Mouse (Mus musculus): ENCODE measurements around the gene Gm10226. TPM values are rescaled to one million over a fixed set of nuclear protein-coding genes. Genes with fewer than 3 reads are reported as not detected.
"Not testable (repeated sequence)": the region's sequence is repeated elsewhere in the genome, so short reads cannot be mapped to it uniquely, and the experiment has no call there.

The Gm10226 gene
- polyA plus RNA-seq, 1 experiment from 2014 or later = 4.7 TPM

DNA sequence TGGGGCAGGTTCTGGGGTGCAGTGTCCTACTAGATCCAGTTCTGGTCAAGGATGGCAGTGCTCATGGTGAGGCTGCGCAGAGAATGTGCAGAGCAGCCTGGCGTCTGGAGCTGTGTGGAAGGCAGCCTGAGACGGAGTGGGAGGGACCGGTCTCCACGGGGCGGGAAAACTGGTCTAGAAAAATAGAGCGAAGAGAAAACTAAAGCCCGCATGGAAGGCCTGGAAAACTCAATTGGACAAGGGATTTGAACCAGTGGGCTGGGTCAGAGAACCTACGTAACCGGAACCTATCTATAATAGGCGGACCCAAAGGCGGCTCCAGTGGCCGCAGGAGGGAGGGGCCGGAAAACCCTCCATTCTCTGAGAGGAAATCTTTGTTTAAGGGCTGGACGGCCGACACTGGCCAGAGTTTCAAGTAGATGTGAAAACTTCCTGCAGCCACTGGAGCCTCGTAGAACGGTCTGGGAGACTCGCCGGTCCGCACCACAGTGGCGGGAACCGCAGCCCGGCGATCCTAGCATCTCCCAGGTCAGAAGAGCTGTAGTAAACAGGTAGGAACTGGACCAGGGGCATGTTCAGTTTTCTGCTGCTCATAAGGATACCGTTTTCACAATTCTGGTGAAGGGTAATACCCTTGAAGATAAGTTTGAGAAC lies 15.8 kb downstream of the Gm10226 start, which contains the start of gene Zfp760:
Zfp760 (plus strand) TSS at position 399 of the 654 bp plus-strand sequence.
- peak within 1 kb of the TSS; percentile 94 for H3K27ac ChIP-seq
- H3K9ac ChIP-seq = peak within 1 kb of the TSS; percentile 46
- no peaks in the 10 kb centered on the region for H3K9me3 ChIP-seq
- no peaks in the 10 kb centered on the region for H3K4me1 ChIP-seq
- peak within 1 kb of the TSS; percentile 56 for H3K4me2 ChIP-seq
- H3K27me3 ChIP-seq (replicated peaks) = no peaks in the 10 kb centered on the region
- 2% methylated on average over 26 of the region's 26 CpGs for WGBS
- H3K4me3 ChIP-seq (replicated peaks) = peak within 1 kb of the TSS; percentile 62
- H3K36me3 ChIP-seq = no peaks in the 10 kb centered on the region; the same call in 1 of the 2 replicates
- ATAC-seq (ENCODE audit: insufficient read depth, low FRiP score, low read depth) = peak; percentile 97

- H3K27ac ChIP-seq = peak overlapping the region; percentile 35; the same call in 1 of the 2 replicates
- H3K4me2 ChIP-seq = peak overlapping the region; percentile 56
- WGBS = 29% methylated on average over 2 of the region's 2 CpGs
- ATAC-seq (ENCODE audit: insufficient read depth, low FRiP score, low read depth) = no peak
- H3K9me3 ChIP-seq = no peaks in the 10 kb centered on the region
- peak overlapping the region; percentile 62 for H3K4me3 ChIP-seq (replicated peaks)
- H3K27me3 ChIP-seq (replicated peaks) = no peaks in the 10 kb centered on the region
- no peaks in the 10 kb centered on the region for H3K4me1 ChIP-seq
- no peaks in the 10 kb centered on the region; the same call in 1 of the 2 replicates for H3K36me3 ChIP-seq
- no peak overlapping the region for H3K9ac ChIP-seq
Measured at GRCm38 (mm10) chr17:21708401-21708800, 16.7 kb downstream of the Gm10226 start.

DNA sequence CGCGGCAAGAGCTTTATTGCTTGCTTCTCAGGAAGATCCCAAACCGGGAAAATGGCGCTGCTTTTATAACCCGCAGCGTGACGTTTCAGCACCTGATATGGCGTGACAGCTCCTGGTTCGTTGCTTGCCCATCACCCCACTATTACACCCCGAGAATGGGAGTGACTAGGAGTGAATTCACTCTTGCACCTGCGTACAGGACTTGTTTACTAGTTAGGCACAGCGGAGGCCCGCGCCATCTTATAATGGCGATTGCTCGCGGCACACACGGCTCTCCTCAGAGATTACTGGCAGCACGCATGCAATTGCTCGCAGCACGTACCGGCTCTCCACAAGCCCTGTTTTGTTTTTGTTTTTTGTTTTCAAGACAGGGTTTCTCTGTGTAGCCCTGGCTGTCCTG lies 38.8 kb downstream of the Gm10226 start, which contains the start of gene Zfp229:
Zfp229 (plus strand) TSS at position 301 of the 400 bp plus-strand sequence.
- H3K9me3 ChIP-seq; H3K4me2 ChIP-seq; H3K27me3 ChIP-seq (replicated peaks); H3K36me3 ChIP-seq; H3K4me3 ChIP-seq (replicated peaks); H3K9ac ChIP-seq; H3K4me1 ChIP-seq; ATAC-seq (ENCODE audit: insufficient read depth, low FRiP score, low read depth); H3K27ac ChIP-seq: not testable (repeated sequence)
- WGBS = 94% methylated on average over 19 of the region's 22 CpGs

DNA sequence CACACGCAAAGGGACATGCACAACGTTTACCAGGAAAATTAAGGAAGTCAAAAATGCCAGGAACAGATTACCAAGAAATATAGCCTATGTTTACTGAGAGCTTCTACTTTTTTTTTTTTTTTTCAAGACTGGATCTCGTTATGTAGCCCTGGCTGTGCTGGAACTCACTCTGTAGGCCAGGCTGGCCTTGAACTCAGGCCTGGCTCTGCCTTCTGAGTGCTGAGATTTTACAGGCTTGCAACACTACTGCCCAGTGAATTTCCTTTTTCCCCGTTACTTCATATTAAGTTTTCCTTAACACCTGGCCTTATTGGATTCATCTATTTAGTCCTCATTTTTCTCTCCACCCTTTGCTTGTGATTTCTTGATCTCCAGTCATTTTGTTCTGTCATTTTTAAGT lies 41.4 kb downstream of the Gm10226 start:
- Histone ChIP-seq H3K9ac (no peak overlapping the region), H3K36me3 (no peaks in the 10 kb centered on the region), H3K4me3 (replicated peaks) (peak overlapping the region; percentile 75), H3K4me1 (0 out of 2 replicates have a peak, but pooled peaks cover 3% of the 10 kb centered on the region), H3K27me3 (replicated peaks) (no peaks in the 10 kb centered on the region), H3K4me2 (peak overlapping the region; percentile 63), H3K9me3 (no peaks in the 10 kb centered on the region), H3K27ac (peak overlapping the region; percentile 88; the same call in 1 of the 2 replicates)
- 81% methylated on average over 4 of the region's 4 CpGs for WGBS
- no peak for ATAC-seq (ENCODE audit: insufficient read depth, low FRiP score, low read depth)

DNA sequence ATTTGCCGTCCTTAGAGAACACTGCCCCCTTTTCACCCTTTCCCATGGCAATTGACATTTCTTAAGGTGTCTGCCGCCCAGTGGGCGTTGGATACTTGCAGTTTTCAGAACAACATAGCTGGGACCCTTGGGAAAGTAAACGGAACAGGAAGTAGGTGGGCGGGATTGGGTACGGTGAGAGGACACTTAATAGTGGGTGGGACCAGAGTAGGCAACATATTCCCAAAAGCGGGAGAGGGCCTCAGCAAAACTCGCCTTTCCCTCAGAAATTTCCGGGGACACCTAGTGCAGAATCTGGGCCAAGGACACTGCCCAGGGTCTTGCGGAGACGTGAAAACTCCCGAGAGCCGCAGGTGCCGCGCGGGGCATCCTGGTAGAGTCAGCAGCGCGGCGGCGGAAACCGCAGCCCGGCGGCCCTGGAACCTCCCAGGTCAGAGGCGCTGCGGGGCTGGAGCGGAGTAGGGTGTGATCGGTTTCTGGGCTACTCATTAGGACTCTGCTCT lies 41.9 kb downstream of the Gm10226 start:
- Histone ChIP-seq H3K36me3 (no peaks in the 10 kb centered on the region), H3K4me1 (0 out of 2 replicates have a peak, but pooled peaks cover 3% of the 10 kb centered on the region), H3K27me3 (replicated peaks) (no peaks in the 10 kb centered on the region), H3K9ac (peak overlapping the region; percentile 50; the same call in 1 of the 2 replicates), H3K4me3 (replicated peaks) (peak overlapping the region; percentile 75), H3K9me3 (no peaks in the 10 kb centered on the region), H3K4me2 (peak overlapping the region; percentile 63), H3K27ac (peak overlapping the region; percentile 88)
- 0% methylated on average over 27 of the region's 27 CpGs for WGBS
- peak; percentile 96 for ATAC-seq (ENCODE audit: insufficient read depth, low FRiP score, low read depth)

Other genes starting within 250 kb of the Gm10226 start
- gene Zfp51, start 241.5 kb upstream of the Gm10226 start, polyA plus RNA-seq (2015; fragmentation: Nextera tagmentation; extraction: Ambion mirVana) = 15.4 and 17.0 TPM in 2 replicates
- gene Zfp53, start 202.9 kb upstream of the Gm10226 start, polyA plus RNA-seq (2015; fragmentation: Nextera tagmentation; extraction: Ambion mirVana) = 13.4 and 13.5 TPM in 2 replicates
- 5.1 and 5.9 TPM in 2 replicates for gene Zfp52, start 156.3 kb upstream of the Gm10226 start, polyA plus RNA-seq (2015; fragmentation: Nextera tagmentation; extraction: Ambion mirVana)
- 16.0 and 16.3 TPM in 2 replicates for gene Zfp948, start 124.9 kb upstream of the Gm10226 start, polyA plus RNA-seq (2015; fragmentation: Nextera tagmentation; extraction: Ambion mirVana)
- gene Zfp983, start 41.2 kb upstream of the Gm10226 start, polyA plus RNA-seq (2015; fragmentation: Nextera tagmentation; extraction: Ambion mirVana) = 4.2 TPM in 2 replicates
- gene Zfp760, start 15.9 kb downstream of the Gm10226 start, polyA plus RNA-seq (2015; fragmentation: Nextera tagmentation; extraction: Ambion mirVana) = 10.1 and 10.9 TPM in 2 replicates
- 5.9 and 6.1 TPM in 2 replicates for gene Zfp229, start 38.9 kb downstream of the Gm10226 start, polyA plus RNA-seq (2015; fragmentation: Nextera tagmentation; extraction: Ambion mirVana)
- gene Zfp820, start 153.9 kb downstream of the Gm10226 start, polyA plus RNA-seq (2015; fragmentation: Nextera tagmentation; extraction: Ambion mirVana) = 7.0 and 7.3 TPM in 2 replicates
- gene Zfp995, start 218.1 kb downstream of the Gm10226 start, polyA plus RNA-seq (2015; fragmentation: Nextera tagmentation; extraction: Ambion mirVana) = 8.3 and 9.5 TPM in 2 replicates